Mouse (Mus musculus) hematopoietic multipotent progenitor cell, adult 10-12 weeks (in vitro differentiated cells): ENCODE data around the gene Zgrf1. TPM values are rescaled to one million over a fixed set of nuclear protein-coding genes. Genes with fewer than 3 reads are reported as not detected.

Source experiments
- polyA plus RNA-seq: library from polyadenylated mRNA; stranded (reverse); fragments of >175 nt; gene quantifications from 2 replicates; pipeline ENCODE4 v1.2.3, GENCODE M21; 2012; ENCODE audit warnings: low replicate concordance

Zgrf1 gene
- 0.11 and 0.49 TPM in 2 replicates for polyA plus RNA-seq

GRCm38 (mm10) chr3:127552973-127553719, at the start of gene Zgrf1, which contains the start of gene Larp7:
TSS of gene Zgrf1 (plus strand) at chr3:127553489.
TSS of gene Larp7 (minus strand) at chr3:127553349.

GRCm38 (mm10) chr3:127633080-127634032, 80.1 kb downstream of the Zgrf1 start, which contains the start of gene Neurog2:
TSS of gene Neurog2 (plus strand) at chr3:127633135.

Other genes with a start within 250 kb of the Zgrf1 start
- gene Ank2, start 54.1 kb upstream of the Zgrf1 start, polyA plus RNA-seq, result 0.52 and 0.56 TPM in 2 replicates
- gene Larp7, start 140 bp upstream of the Zgrf1 start, polyA plus RNA-seq, result 8.8 and 19.4 TPM in 2 replicates
- not detected in 2 replicates for gene Neurog2, start 79.6 kb downstream of the Zgrf1 start, polyA plus RNA-seq
- gene Alpk1, start 227.0 kb downstream of the Zgrf1 start, polyA plus RNA-seq, result 0.66 and 0.97 TPM in 2 replicates
- 58.1 and 147 TPM in 2 replicates for gene Tifa, start 236.3 kb downstream of the Zgrf1 start, polyA plus RNA-seq